Mouse (Mus musculus) testis, adult 2 months (tissue): ENCODE measurements around the gene Cnn3. TPM values are rescaled to one million over a fixed set of nuclear protein-coding genes. Genes with fewer than 3 reads are reported as not detected.
A peak's percentile ranks its signal among the peaks of the same experiment; 100 is the strongest.

Experiments used
- H3K27ac ChIP-seq: fragments of 200-500 bp; 2 replicates; pipeline ENCODE4 v1.5.1; 2012; ENCODE audit warnings: low read depth, low read length; ENCODE audit not compliant: control insufficient read depth, insufficient read depth
- H3K27me3 ChIP-seq: fragments of 200-500 bp; 2 replicates; pipeline ENCODE4 v1.6.1; 2012; ENCODE audit warnings: mild to moderate bottlenecking, low read length, moderate library complexity; ENCODE audit not compliant: control insufficient read depth, insufficient read depth
- H3K36me3 ChIP-seq: fragments of 200-500 bp; 2 replicates; pipeline ENCODE4 v1.6.1; 2012; ENCODE audit warnings: mild to moderate bottlenecking, low read length; ENCODE audit not compliant: control insufficient read depth, insufficient read depth
- H3K4me1 ChIP-seq: fragments of 200-500 bp; 2 replicates; pipeline ENCODE4 v1.6.1; 2012; ENCODE audit warnings: low read length; ENCODE audit not compliant: control insufficient read depth, insufficient read depth
- H3K4me3 ChIP-seq: fragments of 200-500 bp; 2 replicates; pipeline ENCODE4 v1.5.1; 2012; ENCODE audit warnings: low read depth, mild to moderate bottlenecking, low read length, moderate library complexity, mixed read lengths; ENCODE audit not compliant: control insufficient read depth
- CTCF ChIP-seq: fragments of 200-500 bp; IDR thresholded peaks from 2 replicates; pipeline ENCODE4 v1.5.1; 2012; ENCODE audit warnings: low read depth, mild to moderate bottlenecking, inconsistent platforms, low read length, moderate library complexity; ENCODE audit not compliant: control insufficient read depth, insufficient read depth, insufficient replicate concordance
- POLR2A ChIP-seq: fragments of 200-500 bp; IDR thresholded peaks from 2 replicates; pipeline ENCODE4 v1.6.1; 2012; ENCODE audit warnings: low read depth, mild to moderate bottlenecking, inconsistent platforms, low read length, moderate library complexity; ENCODE audit not compliant: control insufficient read depth
- polyA plus RNA-seq: library from polyadenylated mRNA; depleted of rRNA; stranded (reverse); fragments of >200 nt; gene quantifications from 2 replicates; pipeline ENCODE4 v1.2.3, GENCODE M21; 2012

Gene Cnn3
- polyA plus RNA-seq, 1 experiment = 7.8 TPM

GRCm38 (mm10) chr3:121483266-121484161 is 57.2 kb downstream of the Cnn3 start:
- H3K4me1 ChIP-seq = no peaks in the 10 kb centered on the region; the same call in 1 of the 2 replicates
- H3K36me3 ChIP-seq = no peaks in the 10 kb centered on the region
- H3K4me3 ChIP-seq = no peak overlapping the region
- TF ChIP-seq CTCF (no peak), POLR2A (no peak)
- no peak overlapping the region for H3K27ac ChIP-seq
- H3K27me3 ChIP-seq = no peaks in the 10 kb centered on the region

- TF ChIP-seq CTCF (no peak), POLR2A (no peak)
- Histone ChIP-seq H3K27ac (no peak overlapping the region), H3K4me1 (no peaks in the 10 kb centered on the region; the same call in 1 of the 2 replicates), H3K4me3 (no peak overlapping the region), H3K36me3 (no peaks in the 10 kb centered on the region), H3K27me3 (no peaks in the 10 kb centered on the region)
Measured at GRCm38 (mm10) chr3:121485201-121485600, 58.9 kb downstream of the Cnn3 start.

DNA sequence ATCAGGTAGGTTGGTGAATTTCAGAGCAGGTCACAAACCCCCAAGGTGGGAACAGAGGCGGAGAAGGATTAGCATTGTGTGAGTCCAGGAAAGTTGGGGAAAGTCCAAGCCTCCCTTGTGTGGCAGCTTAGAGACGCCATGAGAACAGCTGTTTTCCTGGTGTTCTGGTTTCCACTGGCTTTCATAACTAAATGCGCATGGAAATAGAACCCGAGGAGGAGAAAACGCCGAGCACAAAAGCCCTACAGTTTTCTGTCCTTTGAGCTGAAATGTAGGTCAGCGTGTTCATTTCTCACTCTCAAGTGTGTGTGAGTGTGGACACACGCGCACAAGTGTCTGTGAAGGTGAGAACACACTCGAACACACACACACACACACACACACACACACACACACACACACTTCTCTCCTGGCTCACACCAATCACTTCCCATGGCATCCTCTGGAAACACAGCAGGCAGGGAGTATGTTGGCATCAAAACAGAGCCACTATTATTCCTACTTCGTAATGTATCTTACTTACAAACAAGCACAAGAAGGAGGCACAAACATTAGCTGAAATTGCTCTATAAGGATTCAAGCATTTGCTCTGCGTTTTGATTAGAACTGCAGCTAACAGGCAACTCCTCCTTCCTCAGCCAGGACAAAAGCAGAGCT is 63.3 kb downstream of the Cnn3 start:
- Histone ChIP-seq H3K27ac (no peak overlapping the region), H3K36me3 (no peaks in the 10 kb centered on the region), H3K27me3 (no peaks in the 10 kb centered on the region), H3K4me3 (no peak overlapping the region), H3K4me1 (peaks cover 2% of the 10 kb centered on the region; the same call in 1 of the 2 replicates)
- no peak for TF ChIP-seq CTCF
- TF ChIP-seq POLR2A = no peak

- Histone ChIP-seq H3K4me3 (no peak overlapping the region), H3K27me3 (no peaks in the 10 kb centered on the region), H3K27ac (no peak overlapping the region), H3K36me3 (no peaks in the 10 kb centered on the region), H3K4me1 (0 out of 2 replicates have a peak, but pooled peaks cover 2% of the 10 kb centered on the region)
- TF ChIP-seq CTCF = no peak
- TF ChIP-seq POLR2A = no peak
Measured at GRCm38 (mm10) chr3:121490941-121491340, 64.6 kb downstream of the Cnn3 start.

- Histone ChIP-seq H3K36me3 (no peaks in the 10 kb centered on the region), H3K27ac (no peak overlapping the region), H3K4me1 (0 out of 2 replicates have a peak, but pooled peaks cover 2% of the 10 kb centered on the region), H3K27me3 (no peaks in the 10 kb centered on the region), H3K4me3 (no peak overlapping the region)
- TF ChIP-seq CTCF (no peak), POLR2A (no peak)
Measured at GRCm38 (mm10) chr3:121492026-121492425, 65.7 kb downstream of the Cnn3 start.

DNA sequence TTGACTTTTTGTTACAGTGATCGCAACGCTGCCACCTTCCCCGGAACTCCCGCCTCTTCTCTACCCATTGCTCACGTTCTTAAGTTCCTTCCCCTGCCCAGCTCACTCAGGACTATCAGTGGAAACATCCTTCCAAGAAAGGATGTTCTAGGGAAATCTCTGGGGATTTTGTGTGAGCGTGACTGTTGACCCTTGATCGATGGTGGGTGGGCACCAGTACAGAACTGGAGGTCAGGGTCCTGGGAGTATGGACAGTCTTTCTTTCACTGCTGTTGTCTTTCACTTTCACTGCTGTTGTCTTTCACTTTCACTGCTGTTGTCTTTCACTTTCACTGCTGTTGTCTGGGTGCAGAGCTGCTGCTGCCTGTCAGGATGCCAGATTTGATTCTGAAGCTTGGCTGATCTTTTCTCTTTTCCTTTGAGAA is 67.7 kb downstream of the Cnn3 start:
- H3K27ac ChIP-seq = no peak overlapping the region
- TF ChIP-seq CTCF (no peak), POLR2A (no peak)
- H3K27me3 ChIP-seq = no peaks in the 10 kb centered on the region

GRCm38 (mm10) chr3:121500225-121500624 is 73.9 kb downstream of the Cnn3 start:
- no peak overlapping the region for H3K27ac ChIP-seq
- TF ChIP-seq CTCF = peak; percentile 77; the same call in 1 of the 2 replicates
- TF ChIP-seq POLR2A = no peak

More for the DNA sequence above, 67.7 kb downstream of the Cnn3 start:
- Histone ChIP-seq H3K4me3 (no peak overlapping the region), H3K4me1 (0 out of 2 replicates have a peak, but pooled peaks cover 2% of the 10 kb centered on the region), H3K36me3 (no peaks in the 10 kb centered on the region)

More at GRCm38 (mm10) chr3:121500225-121500624, 73.9 kb downstream of the Cnn3 start:
- Histone ChIP-seq H3K36me3 (no peaks in the 10 kb centered on the region), H3K4me1 (no peaks in the 10 kb centered on the region), H3K27me3 (no peaks in the 10 kb centered on the region), H3K4me3 (no peak overlapping the region)
